Mouse (Mus musculus) forebrain, embryonic 14.5 days (tissue): ENCODE data around the gene Maneal. TPM values are rescaled to one million over a fixed set of nuclear protein-coding genes. Genes with fewer than 3 reads are reported as not detected.

Experiments used
- ATAC-seq: fragments of 200-750 bp; cut with Nextera tagmentation; 2 replicates; pipeline ENCODE4 v1.8.0; 2017; ENCODE audit warnings: mild to moderate bottlenecking, moderate library complexity
- DNase-seq: peaks from one replicate; pipeline ENCODE4 v3.0.0-alpha.2; 2015; ENCODE audit warnings: low spot score
- H3K27ac ChIP-seq: fragments of 300-500 bp; sonication (generic); 2 replicates; pipeline ENCODE4 v1.5.1; 2014; ENCODE audit warnings: low read depth, mild to moderate bottlenecking, control low read depth, low read length, moderate library complexity
- H3K27me3 ChIP-seq: fragments of 300-500 bp; sonication (generic); replicated peaks from 2 replicates; pipeline ENCODE4 v1.6.1; 2014; ENCODE audit warnings: low read length, control low read depth, mixed read lengths; ENCODE audit not compliant: control insufficient read depth, insufficient read depth
- H3K36me3 ChIP-seq: fragments of 300-500 bp; sonication (generic); 2 replicates; pipeline ENCODE4 v1.6.1; 2014; ENCODE audit warnings: low read length, control low read depth; ENCODE audit not compliant: control insufficient read depth, insufficient read depth
- H3K4me1 ChIP-seq: fragments of 300-500 bp; sonication (generic); 2 replicates; pipeline ENCODE4 v1.6.1; 2014; ENCODE audit warnings: antibody characterized with exemption, low read length, control low read depth; ENCODE audit not compliant: control insufficient read depth, insufficient read depth
- H3K4me2 ChIP-seq: fragments of 300-500 bp; sonication (generic); 2 replicates; pipeline ENCODE4 v1.6.1; 2014; ENCODE audit warnings: mild to moderate bottlenecking, control low read depth, low read length
- H3K4me3 ChIP-seq: fragments of 300-500 bp; sonication (generic); 2 replicates; pipeline ENCODE4 v1.5.1; 2014; ENCODE audit warnings: low read depth, low read length, control low read depth
- H3K9ac ChIP-seq: fragments of 300-500 bp; sonication (generic); 2 replicates; pipeline ENCODE4 v1.6.1; 2014; ENCODE audit warnings: mild to moderate bottlenecking, low read length, control low read depth, moderate library complexity
- H3K9me3 ChIP-seq: fragments of 300-500 bp; sonication (generic); replicated peaks from 2 replicates; pipeline ENCODE4 v1.6.1; 2016; ENCODE audit warnings: low read length, control low read depth, mixed read lengths; ENCODE audit not compliant: control insufficient read depth
- WGBS: fragments of 180-500 bp; shearing (Covaris S2); extraction: QIAGEN DNeasy Blood & Tissue Kit; methylation state at CpG from one replicate; pipeline ENCODE4 v1.1.7; 2014; 5-methylcytosine and 5-hydroxymethylcytosine counted together
- polyA plus RNA-seq: library from polyadenylated mRNA; unstranded; fragments of >200 nt; fragmentation: Nextera tagmentation; extraction: Ambion mirVana; gene quantifications from 2 replicates; pipeline ENCODE4 v1.2.1, GENCODE M21; 2014

Gene Maneal
- 12.9 and 13.4 TPM in 2 replicates for polyA plus RNA-seq

GRCm38 (mm10) chr4:124861283-124862188, at the start of gene Maneal:
Gene Maneal, minus strand, starts transcription at chr4:124862171.
- WGBS = 3% methylated on average over 44 of the region's 77 CpGs
- H3K27ac ChIP-seq = peak within 1 kb of the TSS; percentile 63; the same call in 1 of the 2 replicates
- peak; percentile 32 for ATAC-seq

GRCm38 (mm10) chr4:124905971-124906822, 44.2 kb upstream of the Maneal start:
- peak; percentile 77 for DNase-seq
- Histone ChIP-seq H3K27ac (peak overlapping the region; percentile 46; the same call in 1 of the 2 replicates), H3K9ac (peak overlapping the region; percentile 0; the same call in 1 of the 2 replicates), H3K36me3 (no peaks in the 10 kb centered on the region), H3K4me1 (peaks cover 9% of the 10 kb centered on the region; the same call in 1 of the 2 replicates), H3K4me2 (peak overlapping the region; percentile 43), H3K9me3 (no peaks in the 10 kb centered on the region), H3K27me3 (no peaks in the 10 kb centered on the region), H3K4me3 (peak overlapping the region; percentile 15; the same call in 1 of the 2 replicates)
- WGBS = 7% methylated on average over 21 of the region's 21 CpGs
- peak; percentile 85 for ATAC-seq

More at GRCm38 (mm10) chr4:124861283-124862188, at the start of gene Maneal:
- Histone ChIP-seq H3K4me2 (peak within 1 kb of the TSS; percentile 80), H3K4me3 (peak within 1 kb of the TSS; percentile 61), H3K9me3 (no peaks in the 10 kb centered on the region), H3K9ac (peak within 1 kb of the TSS; percentile 85), H3K27me3 (no peaks in the 10 kb centered on the region), H3K36me3 (peaks cover 29% of the 10 kb centered on the region), H3K4me1 (peaks cover 11% of the 10 kb centered on the region)
- peak; percentile 40 for DNase-seq

GRCm38 (mm10) chr4:124905417-124905816, 43.4 kb upstream of the Maneal start:
- Histone ChIP-seq H3K4me2 (no peak overlapping the region), H3K27me3 (no peaks in the 10 kb centered on the region), H3K36me3 (no peaks in the 10 kb centered on the region), H3K4me1 (peaks cover 9% of the 10 kb centered on the region; the same call in 1 of the 2 replicates), H3K27ac (no peak overlapping the region), H3K4me3 (no peak overlapping the region), H3K9me3 (no peaks in the 10 kb centered on the region), H3K9ac (no peak overlapping the region)
- WGBS = 84% methylated on average over 4 of the region's 4 CpGs
- ATAC-seq (no peak; the same call in 1 of the 2 replicates), DNase-seq (no peak)

GRCm38 (mm10) chr4:124899906-124900305, 37.9 kb upstream of the Maneal start:
- DNase-seq (no peak), ATAC-seq (no peak)
- no peak overlapping the region for H3K9ac ChIP-seq
- no peak overlapping the region for H3K4me2 ChIP-seq
- H3K27me3 ChIP-seq = peaks cover 17% of the 10 kb centered on the region
- H3K27ac ChIP-seq = no peak overlapping the region
- H3K9me3 ChIP-seq = no peaks in the 10 kb centered on the region
- 62% methylated on average over 5 of the region's 5 CpGs for WGBS
- H3K36me3 ChIP-seq = no peaks in the 10 kb centered on the region
- peaks cover 12% of the 10 kb centered on the region; the same call in 1 of the 2 replicates for H3K4me1 ChIP-seq
- no peak overlapping the region for H3K4me3 ChIP-seq

DNA sequence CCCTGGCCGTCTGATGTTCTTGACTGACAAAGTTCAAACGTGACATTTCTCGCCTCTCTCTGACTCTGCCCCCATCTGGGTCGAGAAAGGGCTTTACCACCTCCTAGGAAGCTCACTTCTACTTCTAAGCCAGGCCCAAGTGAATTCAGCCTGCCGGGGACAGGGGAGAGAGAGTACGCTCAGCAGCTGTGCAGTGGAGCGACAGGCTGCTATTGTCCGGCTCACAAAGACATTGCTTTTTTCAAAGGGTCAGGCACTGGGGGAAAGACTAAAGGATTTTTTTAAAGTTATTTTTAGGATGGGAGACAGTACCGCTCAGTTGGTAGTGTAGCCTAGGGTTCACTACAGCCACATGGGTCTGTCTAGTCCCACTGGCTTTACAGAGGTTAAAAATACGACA, 36.5 kb upstream of the Maneal start:
- H3K27ac ChIP-seq = no peak overlapping the region
- H3K4me1 ChIP-seq = peaks cover 13% of the 10 kb centered on the region; the same call in 1 of the 2 replicates
- 9% methylated on average over 10 of the region's 10 CpGs for WGBS
- H3K4me2 ChIP-seq = no peak overlapping the region
- no peak overlapping the region for H3K4me3 ChIP-seq
- H3K9ac ChIP-seq = no peak overlapping the region
- no peak for ATAC-seq
- peaks cover 32% of the 10 kb centered on the region for H3K27me3 ChIP-seq
- no peak for DNase-seq
- no peaks in the 10 kb centered on the region for H3K36me3 ChIP-seq
- no peaks in the 10 kb centered on the region for H3K9me3 ChIP-seq

- H3K4me2 ChIP-seq = peak overlapping the region; percentile 77
- peaks cover 47% of the 10 kb centered on the region for H3K27me3 ChIP-seq
- H3K4me1 ChIP-seq = peaks cover 13% of the 10 kb centered on the region; the same call in 1 of the 2 replicates
- no peak overlapping the region for H3K27ac ChIP-seq
- no peaks in the 10 kb centered on the region for H3K36me3 ChIP-seq
- H3K9ac ChIP-seq = peak overlapping the region; percentile 61
- 1% methylated on average over 83 of the region's 83 CpGs for WGBS
- H3K4me3 ChIP-seq = peak overlapping the region; percentile 43
- no peaks in the 10 kb centered on the region for H3K9me3 ChIP-seq
- ATAC-seq = peak; percentile 75
- DNase-seq = peak; percentile 54
Observed at GRCm38 (mm10) chr4:124894508-124895428, 32.8 kb upstream of the Maneal start.

DNA sequence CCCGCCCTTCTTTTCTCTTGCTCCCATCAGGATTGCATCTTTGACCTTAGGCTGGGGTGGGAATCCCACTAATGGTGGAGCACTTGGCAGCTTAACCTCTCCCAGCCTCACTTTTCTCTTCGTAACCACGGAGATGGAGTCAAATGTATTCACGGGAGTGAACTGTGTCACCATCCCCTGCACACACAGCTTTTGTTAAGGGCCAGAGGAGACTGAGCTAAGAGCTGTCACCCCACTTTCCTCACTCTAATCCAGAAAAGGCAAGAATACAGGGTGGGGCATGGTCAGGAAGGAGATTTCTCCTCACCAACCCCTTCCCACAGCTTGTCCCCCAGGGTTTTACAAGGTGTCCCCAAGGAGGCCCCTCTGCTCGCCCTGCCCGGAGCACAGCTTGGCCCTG, 31.8 kb upstream of the Maneal start:
- peaks cover 8% of the 10 kb centered on the region; the same call in 1 of the 2 replicates for H3K4me1 ChIP-seq
- DNase-seq (no peak), ATAC-seq (no peak)
- WGBS = 31% methylated on average over 6 of the region's 6 CpGs
- no peaks in the 10 kb centered on the region for H3K9me3 ChIP-seq
- H3K27me3 ChIP-seq = peaks cover 47% of the 10 kb centered on the region
- H3K36me3 ChIP-seq = no peaks in the 10 kb centered on the region
- H3K4me3 ChIP-seq = no peak overlapping the region
- H3K9ac ChIP-seq = no peak overlapping the region
- H3K4me2 ChIP-seq = no peak overlapping the region
- H3K27ac ChIP-seq = no peak overlapping the region

- Histone ChIP-seq H3K4me3 (no peak overlapping the region), H3K9me3 (no peaks in the 10 kb centered on the region), H3K27me3 (peaks cover 39% of the 10 kb centered on the region), H3K36me3 (no peaks in the 10 kb centered on the region), H3K9ac (no peak overlapping the region), H3K4me1 (0 out of 2 replicates have a peak, but pooled peaks cover 2% of the 10 kb centered on the region), H3K27ac (no peak overlapping the region), H3K4me2 (no peak overlapping the region)
- DNase-seq (no peak), ATAC-seq (no peak)
- WGBS = 81% methylated on average over 5 of the region's 5 CpGs
Observed at GRCm38 (mm10) chr4:124890831-124891230, 28.9 kb upstream of the Maneal start.
